Mouse (Mus musculus): ENCODE measurements around the gene Clk2.

The Clk2 gene

GRCm38 (mm10) chr3:89164506-89165267 is at the start of gene Clk2:
Gene Clk2, plus strand, starts transcription at chr3:89164795.
- DNase-seq (ENCODE audit: low spot score), result peak; percentile 94

GRCm38 (mm10) chr3:89115522-89115921 is 49.1 kb upstream of the Clk2 start:
- no peak for DNase-seq (ENCODE audit: low spot score)

- DNase-seq (ENCODE audit: low spot score), result peak; percentile 66
Measured at GRCm38 (mm10) chr3:89123313-89123712, 41.3 kb upstream of the Clk2 start.

- peak; percentile 59 for DNase-seq (ENCODE audit: low spot score)
Measured at GRCm38 (mm10) chr3:89124241-89124640, 40.4 kb upstream of the Clk2 start.

- no peak for DNase-seq (ENCODE audit: low spot score)
Measured at GRCm38 (mm10) chr3:89125981-89126380, 38.6 kb upstream of the Clk2 start.

- DNase-seq (ENCODE audit: low spot score), result no peak
Measured at GRCm38 (mm10) chr3:89129908-89130307, 34.7 kb upstream of the Clk2 start.

- DNase-seq (ENCODE audit: low spot score), result no peak
Measured at GRCm38 (mm10) chr3:89131816-89132215, 32.8 kb upstream of the Clk2 start.

GRCm38 (mm10) chr3:89132285-89133062 is 32.1 kb upstream of the Clk2 start:
- peak; percentile 63 for DNase-seq (ENCODE audit: low spot score)

GRCm38 (mm10) chr3:89133063-89133450 is 31.5 kb upstream of the Clk2 start:
- no peak for DNase-seq (ENCODE audit: low spot score)

- no peak for DNase-seq (ENCODE audit: low spot score)
Measured at GRCm38 (mm10) chr3:89133752-89134151, 30.8 kb upstream of the Clk2 start.

- DNase-seq (ENCODE audit: low spot score), result no peak
Measured at GRCm38 (mm10) chr3:89135958-89136357, 28.6 kb upstream of the Clk2 start, which contains the start of gene Pklr. Gene Pklr, plus strand, starts transcription at chr3:89136142.

GRCm38 (mm10) chr3:89136365-89136764 is 28.2 kb upstream of the Clk2 start:
- no peak for DNase-seq (ENCODE audit: low spot score)

GRCm38 (mm10) chr3:89144821-89145220 is 19.8 kb upstream of the Clk2 start:
- DNase-seq (ENCODE audit: low spot score), result no peak

GRCm38 (mm10) chr3:89145566-89145965 is 19.0 kb upstream of the Clk2 start:
- no peak for DNase-seq (ENCODE audit: low spot score)

GRCm38 (mm10) chr3:89147101-89147978 is 17.3 kb upstream of the Clk2 start:
- no peak for DNase-seq (ENCODE audit: low spot score)

GRCm38 (mm10) chr3:89147979-89148311 is 16.6 kb upstream of the Clk2 start:
- DNase-seq (ENCODE audit: low spot score), result no peak

GRCm38 (mm10) chr3:89148567-89148966 is 16.0 kb upstream of the Clk2 start:
- no peak for DNase-seq (ENCODE audit: low spot score)

- no peak for DNase-seq (ENCODE audit: low spot score)
Measured at GRCm38 (mm10) chr3:89152084-89152835, 12.3 kb upstream of the Clk2 start.

- DNase-seq (ENCODE audit: low spot score), result no peak
Measured at GRCm38 (mm10) chr3:89156951-89157350, 7.6 kb upstream of the Clk2 start.

GRCm38 (mm10) chr3:89158651-89159050 is 5.9 kb upstream of the Clk2 start:
- DNase-seq (ENCODE audit: low spot score), result no peak

GRCm38 (mm10) chr3:89159211-89159610 is 5.4 kb upstream of the Clk2 start:
- peak; percentile 90 for DNase-seq (ENCODE audit: low spot score)

Data from testis, postnatal 10 days (tissue).